Mouse (Mus musculus): ENCODE results near the gene Atcay.

DNA sequence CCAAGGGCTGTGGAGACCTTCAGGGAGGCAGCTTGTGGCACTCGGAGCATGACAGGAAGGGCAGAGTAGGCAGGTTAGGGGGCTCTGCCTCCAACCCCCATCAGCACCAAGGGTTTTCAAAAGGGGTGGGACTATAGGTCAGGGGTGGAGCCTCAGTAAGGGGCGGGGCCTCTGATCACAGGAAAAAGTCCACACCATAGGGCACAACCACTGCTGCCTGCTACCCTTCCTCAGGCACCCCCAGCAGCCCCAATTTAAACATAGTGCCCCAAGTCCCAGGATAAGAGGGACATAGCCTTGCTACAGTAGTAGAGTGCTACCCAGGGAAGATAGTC, 68.3 kb downstream of the Atcay start:
- TF ChIP-seq POLR2A (IDR thresholded peaks at IDR 0.05; ENCODE audit: control insufficient read depth, extremely low read depth, insufficient read depth, low read length, poor library complexity), result no peak
- TF ChIP-seq CTCF (IDR thresholded peaks at IDR 0.05; ENCODE audit: borderline replicate concordance, control insufficient read depth, extremely low read depth, insufficient read depth, low read length, poor library complexity), result no peak
